Mouse (Mus musculus): ENCODE measurements around the gene Bcor. TPM values are rescaled to one million over a fixed set of nuclear protein-coding genes. Genes with fewer than 3 reads are reported as not detected.

The Bcor gene
- polyA plus RNA-seq, 1 experiment from 2014 or later = 4.0 TPM

GRCm38 (mm10) chrX:12060848-12061247 is 99.3 kb downstream of the Bcor start:
- Histone ChIP-seq H3K4me3 (ENCODE audit: low read depth, low read length) (no peak overlapping the region), H3K9ac (replicated peaks) (no peak overlapping the region), H3K4me1 (ENCODE audit: insufficient read depth) (peaks cover 9% of the 10 kb centered on the region), H3K4me2 (ENCODE audit: low read depth, low read length) (no peak overlapping the region), H3K27me3 (ENCODE audit: insufficient read depth, low read length) (no peaks in the 10 kb centered on the region), H3K9me3 (ENCODE audit: low read length) (no peaks in the 10 kb centered on the region), H3K27ac (ENCODE audit: low read depth) (no peak overlapping the region), H3K36me3 (replicated peaks; ENCODE audit: insufficient read depth, low read length) (peaks cover 22% of the 10 kb centered on the region; the same call in 1 of the 2 replicates)
- TF ChIP-seq CTCF (IDR thresholded peaks at IDR 0.05; ENCODE audit: low read depth) (no peak), EP300 (IDR thresholded peaks at IDR 0.05; ENCODE audit: low read depth) (no peak)
- ATAC-seq = no peak
- WGBS (ENCODE audit: insufficient replicate concordance) = 74% methylated on average over 3 of the region's 3 CpGs
- no peak for DNase-seq

DNA sequence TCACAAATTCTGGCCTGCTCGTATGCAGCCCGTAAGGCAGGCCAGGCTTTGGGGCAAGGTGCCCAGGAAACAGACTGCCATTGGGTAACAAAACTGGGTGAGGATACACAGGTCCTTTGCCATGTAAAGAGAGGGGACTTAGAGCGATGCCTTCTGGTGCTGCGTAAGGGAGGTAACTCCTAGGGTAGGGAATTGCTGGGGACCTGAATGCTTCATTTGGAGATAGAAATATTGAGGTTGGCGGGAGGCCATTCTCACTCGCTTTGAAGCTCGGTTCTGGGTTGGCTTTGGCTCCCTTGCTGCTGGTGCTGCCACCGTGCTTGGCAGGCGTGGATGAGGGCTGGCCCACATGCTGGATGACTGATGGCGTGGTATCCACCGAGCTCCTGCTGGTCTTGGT is 102.9 kb downstream of the Bcor start:
- H3K27ac ChIP-seq (ENCODE audit: low read depth) = no peak overlapping the region
- no peak for DNase-seq
- TF ChIP-seq CTCF (IDR thresholded peaks at IDR 0.05; ENCODE audit: low read depth) (no peak), EP300 (IDR thresholded peaks at IDR 0.05; ENCODE audit: low read depth) (no peak)
- H3K4me2 ChIP-seq (ENCODE audit: low read depth, low read length) = no peak overlapping the region
- H3K27me3 ChIP-seq (ENCODE audit: insufficient read depth, low read length) = no peaks in the 10 kb centered on the region
- H3K9me3 ChIP-seq (ENCODE audit: low read length) = no peaks in the 10 kb centered on the region
- WGBS (ENCODE audit: insufficient replicate concordance) = 89% methylated on average over 11 of the region's 11 CpGs
- no peak overlapping the region for H3K9ac ChIP-seq (replicated peaks)
- no peaks in the 10 kb centered on the region for H3K4me1 ChIP-seq (ENCODE audit: insufficient read depth)
- peaks cover 25% of the 10 kb centered on the region; the same call in 1 of the 2 replicates for H3K36me3 ChIP-seq (replicated peaks; ENCODE audit: insufficient read depth, low read length)
- H3K4me3 ChIP-seq (ENCODE audit: low read depth, low read length) = no peak overlapping the region
- ATAC-seq = no peak

DNA sequence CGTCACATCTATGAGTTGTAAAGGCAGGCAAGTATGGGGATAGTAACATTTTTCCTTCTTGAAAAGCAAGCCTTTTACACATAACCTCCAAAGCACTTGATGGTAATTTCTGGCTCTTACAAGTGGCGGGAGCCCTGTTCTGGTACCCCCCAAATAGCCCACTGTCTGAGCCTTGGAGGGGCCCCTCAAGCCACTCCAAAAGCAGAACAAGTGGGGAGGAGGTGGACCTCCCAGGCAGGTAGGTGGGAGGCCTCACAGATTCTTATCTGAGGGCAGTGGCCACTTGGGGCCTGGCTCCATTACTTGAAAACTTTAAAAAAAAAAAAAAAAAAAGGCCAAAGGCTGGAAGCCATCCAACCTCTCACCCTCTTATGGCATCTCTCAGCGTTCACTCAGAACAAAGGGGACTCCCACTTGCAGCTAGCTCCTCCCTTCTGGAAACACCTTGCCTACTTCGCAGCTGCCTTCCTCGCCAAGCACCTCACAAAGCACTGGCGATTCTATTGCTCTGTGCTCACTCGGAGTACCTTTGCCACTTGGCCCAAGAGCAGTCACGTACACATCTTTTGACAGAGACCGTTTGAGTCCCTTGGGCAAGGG is 106.7 kb downstream of the Bcor start:
- Histone ChIP-seq H3K36me3 (replicated peaks; ENCODE audit: insufficient read depth, low read length) (peaks cover 25% of the 10 kb centered on the region; the same call in 1 of the 2 replicates), H3K27ac (ENCODE audit: low read depth) (no peak overlapping the region), H3K4me2 (ENCODE audit: low read depth, low read length) (no peak overlapping the region), H3K4me3 (ENCODE audit: low read depth, low read length) (no peak overlapping the region), H3K27me3 (ENCODE audit: insufficient read depth, low read length) (no peaks in the 10 kb centered on the region), H3K4me1 (ENCODE audit: insufficient read depth) (no peaks in the 10 kb centered on the region), H3K9me3 (ENCODE audit: low read length) (no peaks in the 10 kb centered on the region), H3K9ac (replicated peaks) (no peak overlapping the region)
- ATAC-seq (no peak), DNase-seq (no peak)
- TF ChIP-seq EP300 (IDR thresholded peaks at IDR 0.05; ENCODE audit: low read depth) (no peak), CTCF (IDR thresholded peaks at IDR 0.05; ENCODE audit: low read depth) (no peak)
- WGBS (ENCODE audit: insufficient replicate concordance) = 78% methylated on average over 9 of the region's 9 CpGs

- WGBS (ENCODE audit: insufficient replicate concordance) = 93% methylated on average over 1 of the region's 1 CpGs
- H3K36me3 ChIP-seq (replicated peaks; ENCODE audit: insufficient read depth, low read length) = peaks cover 19% of the 10 kb centered on the region; the same call in 1 of the 2 replicates
- H3K9me3 ChIP-seq (ENCODE audit: low read length) = no peaks in the 10 kb centered on the region
- H3K4me3 ChIP-seq (ENCODE audit: low read depth, low read length) = no peak overlapping the region
- H3K4me2 ChIP-seq (ENCODE audit: low read depth, low read length) = no peak overlapping the region
- no peak for TF ChIP-seq CTCF (IDR thresholded peaks at IDR 0.05; ENCODE audit: low read depth)
- TF ChIP-seq EP300 (IDR thresholded peaks at IDR 0.05; ENCODE audit: low read depth) = no peak
- no peaks in the 10 kb centered on the region for H3K27me3 ChIP-seq (ENCODE audit: insufficient read depth, low read length)
- ATAC-seq (no peak), DNase-seq (no peak)
- no peak overlapping the region for H3K9ac ChIP-seq (replicated peaks)
- H3K4me1 ChIP-seq (ENCODE audit: insufficient read depth) = no peaks in the 10 kb centered on the region
- H3K27ac ChIP-seq (ENCODE audit: low read depth) = no peak overlapping the region
These were observed 107.5 kb downstream of the Bcor start for GRCm38 (mm10) chrX:12052651-12053050.

GRCm38 (mm10) chrX:12048721-12049120 is 111.4 kb downstream of the Bcor start:
- Histone ChIP-seq H3K9me3 (ENCODE audit: low read length) (no peaks in the 10 kb centered on the region), H3K9ac (replicated peaks) (no peak overlapping the region), H3K4me1 (ENCODE audit: insufficient read depth) (no peaks in the 10 kb centered on the region), H3K27me3 (ENCODE audit: insufficient read depth, low read length) (no peaks in the 10 kb centered on the region), H3K36me3 (replicated peaks; ENCODE audit: insufficient read depth, low read length) (peaks cover 4% of the 10 kb centered on the region; the same call in 1 of the 2 replicates), H3K4me2 (ENCODE audit: low read depth, low read length) (no peak overlapping the region), H3K4me3 (ENCODE audit: low read depth, low read length) (no peak overlapping the region), H3K27ac (ENCODE audit: low read depth) (no peak overlapping the region)
- DNase-seq = no peak
- no peak for TF ChIP-seq EP300 (IDR thresholded peaks at IDR 0.05; ENCODE audit: low read depth)
- TF ChIP-seq CTCF (IDR thresholded peaks at IDR 0.05; ENCODE audit: low read depth) = no peak
- WGBS (ENCODE audit: insufficient replicate concordance) = 69% methylated on average over 11 of the region's 11 CpGs
- ATAC-seq = no peak

GRCm38 (mm10) chrX:12048166-12048565 is 112.0 kb downstream of the Bcor start:
- DNase-seq = no peak
- WGBS (ENCODE audit: insufficient replicate concordance) = 58% methylated on average over 9 of the region's 9 CpGs
- Histone ChIP-seq H3K4me1 (ENCODE audit: insufficient read depth) (no peaks in the 10 kb centered on the region), H3K9ac (replicated peaks) (no peak overlapping the region), H3K4me3 (ENCODE audit: low read depth, low read length) (no peak overlapping the region), H3K9me3 (ENCODE audit: low read length) (no peaks in the 10 kb centered on the region), H3K36me3 (replicated peaks; ENCODE audit: insufficient read depth, low read length) (peaks cover 4% of the 10 kb centered on the region; the same call in 1 of the 2 replicates), H3K27me3 (ENCODE audit: insufficient read depth, low read length) (no peaks in the 10 kb centered on the region), H3K4me2 (ENCODE audit: low read depth, low read length) (no peak overlapping the region), H3K27ac (ENCODE audit: low read depth) (no peak overlapping the region)
- no peak for ATAC-seq
- TF ChIP-seq EP300 (IDR thresholded peaks at IDR 0.05; ENCODE audit: low read depth) (no peak), CTCF (IDR thresholded peaks at IDR 0.05; ENCODE audit: low read depth) (no peak)

Data from liver, postnatal 0 days (tissue).